Mouse (Mus musculus): Measurements from ENCODE around the gene Filip1l. TPM values are rescaled to one million over a fixed set of nuclear protein-coding genes. Genes with fewer than 3 reads are reported as not detected.

Gene Filip1l
- polyA plus RNA-seq, 1 experiment, result 13.8 TPM

- 87% methylated on average over 6 of the region's 6 CpGs for WGBS
- no peak for TF ChIP-seq CTCF (IDR thresholded peaks at IDR 0.05; ENCODE audit: control insufficient read depth, insufficient read depth, low read length)
- no peak for TF ChIP-seq POLR2A (IDR thresholded peaks at IDR 0.05; ENCODE audit: borderline replicate concordance, control insufficient read depth, low read depth, low read length)
- no peaks in the 10 kb centered on the region for H3K4me1 ChIP-seq (ENCODE audit: control insufficient read depth, insufficient read depth, low read length)
- H3K4me3 ChIP-seq (replicated peaks; ENCODE audit: control insufficient read depth, low read depth, low read length), result no peak overlapping the region
- no peak overlapping the region for H3K27ac ChIP-seq (ENCODE audit: control insufficient read depth, insufficient read depth, low read depth, low read length, poor library complexity)
These were observed 4.1 kb downstream of the Filip1l start for GRCm38 (mm10) chr16:57357011-57357410.

GRCm38 (mm10) chr16:57359251-57359650 is 6.4 kb downstream of the Filip1l start:
- WGBS, result 82% methylated on average over 10 of the region's 10 CpGs
- no peak overlapping the region for H3K27ac ChIP-seq (ENCODE audit: control insufficient read depth, insufficient read depth, low read depth, low read length, poor library complexity)
- H3K4me1 ChIP-seq (ENCODE audit: control insufficient read depth, insufficient read depth, low read length), result no peaks in the 10 kb centered on the region; the same call in 1 of the 2 replicates
- no peak overlapping the region for H3K4me3 ChIP-seq (replicated peaks; ENCODE audit: control insufficient read depth, low read depth, low read length)
- TF ChIP-seq CTCF (IDR thresholded peaks at IDR 0.05; ENCODE audit: control insufficient read depth, insufficient read depth, low read length), result no peak
- no peak for TF ChIP-seq POLR2A (IDR thresholded peaks at IDR 0.05; ENCODE audit: borderline replicate concordance, control insufficient read depth, low read depth, low read length)

GRCm38 (mm10) chr16:57360785-57361184 is 7.9 kb downstream of the Filip1l start:
- no peaks in the 10 kb centered on the region; the same call in 1 of the 2 replicates for H3K4me1 ChIP-seq (ENCODE audit: control insufficient read depth, insufficient read depth, low read length)
- H3K27ac ChIP-seq (ENCODE audit: control insufficient read depth, insufficient read depth, low read depth, low read length, poor library complexity), result no peak overlapping the region
- TF ChIP-seq POLR2A (IDR thresholded peaks at IDR 0.05; ENCODE audit: borderline replicate concordance, control insufficient read depth, low read depth, low read length) (no peak), CTCF (IDR thresholded peaks at IDR 0.05; ENCODE audit: control insufficient read depth, insufficient read depth, low read length) (no peak)
- 83% methylated on average over 3 of the region's 3 CpGs for WGBS
- H3K4me3 ChIP-seq (replicated peaks; ENCODE audit: control insufficient read depth, low read depth, low read length), result no peak overlapping the region

GRCm38 (mm10) chr16:57362679-57363401 is 9.9 kb downstream of the Filip1l start:
- Histone ChIP-seq H3K4me3 (replicated peaks; ENCODE audit: control insufficient read depth, low read depth, low read length) (no peak overlapping the region), H3K27ac (ENCODE audit: control insufficient read depth, insufficient read depth, low read depth, low read length, poor library complexity) (peak overlapping the region; percentile 38; the same call in 1 of the 2 replicates), H3K4me1 (ENCODE audit: control insufficient read depth, insufficient read depth, low read length) (no peaks in the 10 kb centered on the region; the same call in 1 of the 2 replicates)
- 54% methylated on average over 18 of the region's 18 CpGs for WGBS
- TF ChIP-seq POLR2A (IDR thresholded peaks at IDR 0.05; ENCODE audit: borderline replicate concordance, control insufficient read depth, low read depth, low read length) (no peak), CTCF (IDR thresholded peaks at IDR 0.05; ENCODE audit: control insufficient read depth, insufficient read depth, low read length) (0 out of 2 replicates have a peak, but pooled peaks have one; percentile 11)

- H3K27ac ChIP-seq (ENCODE audit: control insufficient read depth, insufficient read depth, low read depth, low read length, poor library complexity), result no peak overlapping the region
- H3K4me3 ChIP-seq (replicated peaks; ENCODE audit: control insufficient read depth, low read depth, low read length), result no peak overlapping the region
- no peaks in the 10 kb centered on the region; the same call in 1 of the 2 replicates for H3K4me1 ChIP-seq (ENCODE audit: control insufficient read depth, insufficient read depth, low read length)
- TF ChIP-seq POLR2A (IDR thresholded peaks at IDR 0.05; ENCODE audit: borderline replicate concordance, control insufficient read depth, low read depth, low read length) (no peak), CTCF (IDR thresholded peaks at IDR 0.05; ENCODE audit: control insufficient read depth, insufficient read depth, low read length) (no peak)
- WGBS, result 19% methylated on average over 7 of the region's 7 CpGs
These were observed 11.6 kb downstream of the Filip1l start for GRCm38 (mm10) chr16:57364498-57364897.

GRCm38 (mm10) chr16:57366141-57366540 is 13.2 kb downstream of the Filip1l start:
- WGBS, result 86% methylated on average over 6 of the region's 6 CpGs
- H3K4me1 ChIP-seq (ENCODE audit: control insufficient read depth, insufficient read depth, low read length), result no peaks in the 10 kb centered on the region; the same call in 1 of the 2 replicates
- H3K27ac ChIP-seq (ENCODE audit: control insufficient read depth, insufficient read depth, low read depth, low read length, poor library complexity), result no peak overlapping the region
- H3K4me3 ChIP-seq (replicated peaks; ENCODE audit: control insufficient read depth, low read depth, low read length), result no peak overlapping the region
- TF ChIP-seq POLR2A (IDR thresholded peaks at IDR 0.05; ENCODE audit: borderline replicate concordance, control insufficient read depth, low read depth, low read length), result no peak
- no peak for TF ChIP-seq CTCF (IDR thresholded peaks at IDR 0.05; ENCODE audit: control insufficient read depth, insufficient read depth, low read length)

GRCm38 (mm10) chr16:57366941-57367694 is 14.2 kb downstream of the Filip1l start:
- H3K4me1 ChIP-seq (ENCODE audit: control insufficient read depth, insufficient read depth, low read length), result no peaks in the 10 kb centered on the region; the same call in 1 of the 2 replicates
- 81% methylated on average over 18 of the region's 18 CpGs for WGBS
- no peak overlapping the region for H3K4me3 ChIP-seq (replicated peaks; ENCODE audit: control insufficient read depth, low read depth, low read length)
- H3K27ac ChIP-seq (ENCODE audit: control insufficient read depth, insufficient read depth, low read depth, low read length, poor library complexity), result no peak overlapping the region
- no peak for TF ChIP-seq CTCF (IDR thresholded peaks at IDR 0.05; ENCODE audit: control insufficient read depth, insufficient read depth, low read length)
- TF ChIP-seq POLR2A (IDR thresholded peaks at IDR 0.05; ENCODE audit: borderline replicate concordance, control insufficient read depth, low read depth, low read length), result no peak

- Histone ChIP-seq H3K4me3 (replicated peaks; ENCODE audit: control insufficient read depth, low read depth, low read length) (no peak overlapping the region), H3K27ac (ENCODE audit: control insufficient read depth, insufficient read depth, low read depth, low read length, poor library complexity) (no peak overlapping the region), H3K4me1 (ENCODE audit: control insufficient read depth, insufficient read depth, low read length) (no peaks in the 10 kb centered on the region)
- WGBS, result 87% methylated on average over 8 of the region's 8 CpGs
- TF ChIP-seq CTCF (IDR thresholded peaks at IDR 0.05; ENCODE audit: control insufficient read depth, insufficient read depth, low read length) (no peak), POLR2A (IDR thresholded peaks at IDR 0.05; ENCODE audit: borderline replicate concordance, control insufficient read depth, low read depth, low read length) (no peak)
These were observed 17.1 kb downstream of the Filip1l start for GRCm38 (mm10) chr16:57369846-57370496.
